Mouse (Mus musculus) cerebellum, adult 11 months (tissue): ENCODE measurements around the gene Rbp1.
A peak's percentile ranks its signal among the peaks of the same experiment; 100 is the strongest.

Experiments
- DNase-seq: peaks from one replicate; pipeline ENCODE4 v3.0.0; 2022

The Rbp1 gene

DNA sequence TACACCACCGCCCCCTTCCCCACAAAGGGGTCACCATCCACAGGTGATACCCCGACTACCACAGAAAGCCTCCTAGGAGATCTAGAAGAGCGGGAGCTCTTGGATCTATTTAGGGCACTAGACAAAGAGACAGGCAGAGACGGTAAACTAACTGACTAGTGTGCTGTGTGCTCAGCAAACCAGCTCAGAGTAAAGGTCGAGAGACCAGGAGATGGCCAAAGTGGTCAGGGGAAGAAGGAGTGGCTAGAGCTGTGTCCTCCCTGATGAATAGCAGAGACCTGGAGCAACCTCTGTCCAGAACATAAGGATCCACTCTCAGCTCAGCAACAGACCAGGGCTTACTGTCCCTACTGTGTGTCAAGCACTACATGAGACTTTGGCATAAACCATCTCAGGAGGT lies at the start of gene Rbp1:
Gene Rbp1, plus strand, starts transcription at position 306 of the 400 bp plus-strand sequence.
- no peak for DNase-seq

DNA sequence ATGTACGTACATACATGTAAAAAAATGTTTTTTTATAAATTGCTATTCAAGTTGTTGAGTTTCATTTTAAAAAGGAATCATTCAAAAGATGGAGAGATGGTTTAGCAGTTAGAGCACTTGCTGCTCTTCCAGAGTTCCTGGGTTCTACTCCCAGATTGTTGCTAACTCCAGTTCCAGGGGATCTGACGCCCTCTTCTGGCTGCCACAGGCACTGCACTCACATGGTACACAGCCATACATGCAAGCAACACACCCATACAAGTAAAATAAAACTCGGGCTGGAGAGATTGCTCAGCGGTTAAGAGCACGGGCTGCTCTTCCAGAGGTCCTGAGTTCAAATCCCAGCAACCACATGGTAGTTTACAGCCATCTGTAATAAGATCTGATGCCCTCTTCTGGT lies 49.4 kb upstream of the Rbp1 start:
- DNase-seq = no peak

DNA sequence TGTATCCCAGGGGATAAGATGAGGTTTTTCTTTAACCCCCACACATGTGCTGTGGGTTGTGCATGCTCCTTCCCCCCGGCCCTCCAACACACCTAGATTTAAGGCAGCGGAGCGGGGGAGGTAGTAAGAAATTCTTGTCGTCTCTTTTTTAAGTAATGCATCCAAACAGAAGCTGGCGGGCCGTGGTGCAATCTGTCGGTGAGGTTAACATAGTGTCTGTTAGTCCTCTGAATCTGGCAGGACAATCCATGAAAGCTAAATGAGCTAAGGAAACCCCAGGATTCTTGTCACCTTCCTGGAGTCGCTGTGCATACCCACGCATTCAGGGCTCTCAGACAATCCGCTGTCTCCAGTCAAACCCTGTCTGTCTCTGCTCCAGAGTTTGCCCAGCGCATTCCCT lies 47.9 kb upstream of the Rbp1 start:
- DNase-seq = no peak

DNA sequence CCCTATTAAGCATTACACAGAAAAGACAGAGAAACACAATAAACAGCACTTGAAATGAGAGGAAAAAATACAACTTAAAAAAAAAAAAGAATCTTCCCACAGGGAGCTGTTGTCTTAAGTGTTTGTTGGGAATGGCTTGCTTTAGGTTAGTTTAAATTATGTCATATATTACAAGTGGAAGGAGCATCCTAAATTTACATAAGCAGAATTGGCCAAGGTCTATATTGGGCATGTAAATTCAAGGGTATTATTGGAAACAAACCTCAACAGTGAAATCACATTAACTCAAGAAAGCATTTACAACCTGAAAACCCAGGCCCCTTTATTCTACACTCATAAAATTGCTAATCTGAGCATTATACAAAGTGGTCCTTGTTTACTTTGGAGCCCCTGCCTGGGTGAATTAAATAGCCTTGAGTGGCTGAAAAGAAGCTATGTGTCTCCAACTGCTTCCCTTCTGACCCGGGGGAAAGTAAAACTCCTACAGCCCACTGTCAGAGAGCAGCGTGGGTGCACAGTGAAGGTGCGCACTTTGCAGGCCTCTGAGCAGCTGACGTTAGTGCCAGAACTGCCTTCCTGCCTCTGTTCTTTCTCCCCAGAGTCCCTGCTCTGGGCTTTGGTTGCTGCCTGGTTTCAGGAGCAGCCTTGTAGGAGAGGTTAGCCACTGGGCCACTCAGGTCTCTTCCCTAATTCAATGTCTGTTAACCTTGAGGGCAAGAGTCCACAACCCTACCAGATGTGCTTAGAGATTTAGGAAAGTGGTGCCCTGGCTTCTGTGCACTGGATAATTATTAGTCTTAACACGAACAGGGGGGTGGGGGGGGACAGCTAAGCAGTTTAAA lies 47.2 kb upstream of the Rbp1 start:
- no peak for DNase-seq

DNA sequence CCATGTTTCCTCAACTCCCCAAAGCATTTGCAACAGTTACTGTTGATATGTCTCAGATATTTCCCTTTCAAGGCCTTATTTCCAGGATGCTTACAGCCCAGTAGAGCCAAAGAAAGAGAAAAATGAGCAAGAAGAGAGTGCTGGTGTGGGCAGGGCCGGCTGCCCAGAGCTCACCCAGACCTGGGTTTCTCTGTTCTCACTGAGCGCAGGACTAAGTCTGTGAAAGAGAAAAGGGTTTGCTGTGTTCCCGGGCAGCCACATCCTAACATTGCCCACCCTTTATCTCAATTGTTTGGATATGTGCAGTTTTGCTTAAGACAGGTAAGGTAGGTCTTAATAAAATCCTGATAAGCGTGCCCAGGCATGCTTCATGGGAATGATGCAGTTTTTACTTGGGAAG lies 43.0 kb upstream of the Rbp1 start:
- DNase-seq = no peak

DNA sequence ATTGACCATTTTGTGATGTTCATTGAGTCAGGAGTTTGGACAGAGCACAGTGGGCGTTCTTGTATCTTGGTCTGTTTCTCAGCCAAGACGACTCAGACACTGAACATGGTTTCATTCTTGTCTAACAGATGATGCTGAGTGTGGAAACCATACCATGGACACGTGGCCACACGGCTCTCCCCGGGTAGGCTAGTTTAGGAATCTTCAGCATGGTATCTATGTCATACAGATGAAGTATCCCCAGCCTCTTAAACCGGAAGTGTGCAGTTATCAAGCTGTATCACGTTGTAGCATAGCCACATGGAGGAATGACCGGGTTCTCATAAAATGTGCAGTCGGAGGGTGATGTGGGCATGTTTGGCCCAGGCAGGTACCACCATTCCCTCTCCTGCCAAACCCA lies 42.2 kb upstream of the Rbp1 start:
- no peak for DNase-seq

DNA sequence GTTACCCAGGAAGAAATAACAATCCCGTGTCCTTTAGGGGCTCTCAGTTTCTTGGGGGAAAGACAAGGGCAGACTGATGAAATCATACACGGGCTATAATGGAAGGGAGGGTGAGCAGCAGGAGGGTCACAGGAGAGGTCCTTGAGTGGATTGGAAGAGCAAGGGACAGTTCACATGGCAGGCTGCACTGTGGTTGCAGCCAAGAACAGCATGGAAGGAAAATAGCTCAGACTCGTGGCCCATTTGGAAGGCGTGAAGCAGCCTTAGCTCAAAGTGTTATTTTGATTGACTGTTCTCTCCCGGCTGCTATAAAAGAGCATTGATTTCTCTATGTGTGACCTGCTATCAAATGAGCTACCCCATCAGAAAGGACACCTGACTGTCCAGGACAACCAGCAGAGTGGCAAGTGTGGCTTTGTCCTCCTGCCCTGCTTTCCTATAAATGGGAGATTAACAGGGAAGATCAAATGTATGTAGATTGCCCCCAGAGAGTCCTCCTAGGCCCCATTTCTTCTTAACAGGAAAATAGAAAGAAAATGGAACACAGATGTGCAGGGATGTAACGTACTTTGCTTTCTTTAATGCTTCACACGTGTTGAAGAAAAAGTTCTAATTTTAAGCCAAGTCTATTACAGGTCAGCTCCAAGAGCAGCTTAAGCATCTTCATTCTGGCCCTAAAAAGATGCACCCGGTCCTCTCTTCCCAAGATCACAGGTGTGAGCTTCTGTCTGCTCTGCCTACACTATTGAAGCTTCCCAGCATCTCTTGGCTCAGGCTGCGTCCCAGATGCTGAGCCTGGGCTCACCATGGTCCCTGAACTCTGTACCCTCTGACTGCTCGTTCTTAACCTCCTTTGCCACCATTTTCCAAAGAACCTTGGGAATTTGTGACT lies 34.8 kb upstream of the Rbp1 start:
- no peak for DNase-seq

DNA sequence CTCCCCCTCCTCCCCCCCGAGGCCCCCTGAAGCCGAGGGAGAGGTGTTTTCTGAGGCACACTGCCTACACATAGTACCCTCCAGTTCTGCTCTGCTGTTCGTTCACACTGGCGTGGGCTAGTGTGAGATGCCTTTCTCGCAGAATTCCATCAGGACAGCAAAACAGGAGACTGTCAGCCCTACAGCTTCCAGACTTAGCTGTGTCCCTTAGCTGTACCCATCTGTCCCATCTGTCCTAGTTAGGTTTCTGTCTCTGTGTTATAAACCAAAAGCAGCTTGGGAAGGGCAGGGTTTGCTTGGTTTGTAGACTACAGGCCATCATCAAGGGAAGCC lies 34.2 kb upstream of the Rbp1 start:
- no peak for DNase-seq

DNA sequence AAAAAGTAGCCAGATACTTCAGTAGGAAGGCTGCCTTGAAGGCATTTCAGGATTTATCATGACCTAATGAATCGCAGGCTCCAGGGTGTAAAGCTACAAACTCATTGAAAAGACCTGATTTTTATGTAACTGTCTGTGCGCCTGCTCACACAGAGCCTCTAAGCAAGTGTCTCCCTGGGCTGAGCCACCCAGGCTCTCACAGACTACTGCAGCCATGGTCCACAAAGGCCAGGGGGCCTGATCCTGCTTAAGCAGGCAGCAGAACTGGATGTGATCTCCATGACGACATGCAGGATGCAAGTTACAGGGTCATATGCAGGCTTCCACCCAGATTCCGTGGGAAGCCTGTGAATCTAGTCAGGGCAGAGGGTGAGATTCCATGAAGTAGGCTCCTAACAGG lies 29.3 kb upstream of the Rbp1 start:
- no peak for DNase-seq

DNA sequence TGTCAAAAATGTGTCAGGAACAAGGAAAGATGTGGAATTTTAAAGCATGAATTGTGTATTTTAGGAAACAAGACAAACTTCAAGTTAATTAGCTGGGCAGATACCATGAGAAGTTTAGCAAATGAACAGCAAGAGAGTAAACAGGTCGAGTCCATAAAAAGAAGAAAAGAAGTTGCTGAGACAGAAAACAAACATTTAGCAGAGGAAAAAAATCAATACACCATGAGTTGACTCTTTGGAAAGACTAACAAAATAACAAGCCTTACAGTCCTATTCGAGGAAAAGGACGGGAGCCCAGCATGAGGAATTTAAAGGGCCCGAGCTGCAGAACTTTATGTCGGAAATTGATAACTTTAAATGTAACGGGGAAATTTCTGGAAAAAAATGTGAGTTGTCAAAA lies 25.6 kb upstream of the Rbp1 start:
- no peak for DNase-seq

DNA sequence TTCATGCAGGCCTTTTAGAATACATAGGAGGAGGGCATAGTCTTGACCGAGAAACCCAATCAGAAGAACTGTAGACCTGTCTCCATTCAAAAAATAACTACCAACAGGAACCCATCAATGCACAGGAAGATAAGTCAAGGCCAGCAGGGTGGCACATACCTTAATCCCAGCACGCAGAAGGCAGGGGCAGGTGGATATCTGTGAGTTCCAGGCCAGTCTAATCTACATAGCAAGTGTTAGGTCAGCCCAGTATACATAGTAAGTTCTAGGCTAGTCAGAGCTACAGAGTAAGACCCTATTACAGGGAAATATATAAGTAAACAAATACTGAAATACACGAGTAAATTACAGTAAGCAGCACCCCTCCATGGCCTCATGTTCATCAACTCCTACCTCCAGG lies 24.9 kb upstream of the Rbp1 start:
- no peak for DNase-seq

DNA sequence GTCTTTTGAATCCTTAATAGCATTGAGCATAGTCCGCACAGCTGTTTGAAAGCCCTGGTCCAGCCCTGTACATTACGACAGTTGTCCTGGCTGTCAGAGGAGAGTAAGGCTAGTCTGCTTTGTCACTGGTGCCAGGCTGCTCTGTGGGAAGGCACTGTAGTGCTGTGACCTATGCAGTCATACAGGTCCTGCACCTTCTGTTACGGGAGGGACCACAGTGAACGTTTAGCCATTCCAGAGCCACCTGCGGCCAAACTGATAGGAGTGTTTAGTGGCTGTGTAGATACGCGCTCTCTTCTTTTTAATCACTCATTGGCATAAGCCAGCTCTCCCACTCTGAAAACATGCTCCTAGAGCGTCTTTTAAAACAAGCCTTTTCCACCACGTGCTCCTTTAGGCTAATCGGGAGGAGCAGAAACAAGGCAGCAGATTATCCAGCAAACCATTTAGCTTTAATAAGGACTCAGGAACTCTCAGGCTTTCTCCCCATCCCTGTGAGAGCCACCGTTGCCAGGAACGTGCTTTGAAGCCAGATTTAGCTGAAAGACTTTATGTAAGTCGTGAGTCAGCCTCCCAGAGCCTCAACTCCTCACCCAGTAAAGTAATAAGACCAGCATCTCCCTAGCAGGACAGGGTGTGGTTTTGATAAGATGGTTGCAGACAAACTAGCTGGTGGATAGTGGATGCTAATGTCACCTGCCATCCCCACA lies 22.4 kb upstream of the Rbp1 start:
- DNase-seq = no peak

DNA sequence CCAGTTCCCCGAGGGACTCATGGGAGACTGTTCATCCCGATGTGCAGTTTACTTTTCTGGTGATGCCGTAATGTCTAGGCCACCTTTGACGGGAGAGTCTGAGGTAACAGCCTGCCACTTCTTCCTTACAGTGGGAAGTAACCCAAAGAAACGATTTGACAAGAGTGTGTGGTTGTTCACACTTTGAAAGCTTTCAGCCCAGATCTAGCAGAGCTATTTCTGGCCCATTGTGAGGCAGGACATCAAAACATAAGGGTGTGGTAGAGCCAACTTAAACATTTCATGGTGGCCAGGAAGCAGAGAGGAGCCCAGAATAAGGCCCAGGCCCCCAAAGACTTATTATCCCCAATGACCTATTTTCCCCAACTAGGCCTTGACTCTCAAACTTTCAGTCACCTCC lies 21.1 kb upstream of the Rbp1 start:
- DNase-seq = no peak

DNA sequence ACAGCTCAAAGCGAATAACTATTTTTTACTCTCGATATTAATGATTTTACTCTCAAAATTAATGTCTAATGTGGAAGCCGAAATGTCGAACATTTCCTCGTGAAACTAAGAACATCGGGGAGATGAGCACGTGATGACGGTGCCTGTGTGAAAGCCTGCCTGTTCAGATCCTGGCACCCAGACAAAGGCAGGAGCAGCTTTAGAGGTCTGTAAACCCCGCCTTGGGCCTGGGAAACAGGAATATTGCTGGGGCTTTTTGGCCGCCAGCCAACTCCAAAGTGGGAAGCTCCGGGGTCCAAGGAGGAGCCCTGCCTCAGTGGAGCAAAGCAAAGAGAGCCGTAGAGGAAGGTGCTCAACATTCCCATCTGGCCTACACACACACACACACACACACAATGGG lies 15.0 kb upstream of the Rbp1 start:
- DNase-seq = no peak

DNA sequence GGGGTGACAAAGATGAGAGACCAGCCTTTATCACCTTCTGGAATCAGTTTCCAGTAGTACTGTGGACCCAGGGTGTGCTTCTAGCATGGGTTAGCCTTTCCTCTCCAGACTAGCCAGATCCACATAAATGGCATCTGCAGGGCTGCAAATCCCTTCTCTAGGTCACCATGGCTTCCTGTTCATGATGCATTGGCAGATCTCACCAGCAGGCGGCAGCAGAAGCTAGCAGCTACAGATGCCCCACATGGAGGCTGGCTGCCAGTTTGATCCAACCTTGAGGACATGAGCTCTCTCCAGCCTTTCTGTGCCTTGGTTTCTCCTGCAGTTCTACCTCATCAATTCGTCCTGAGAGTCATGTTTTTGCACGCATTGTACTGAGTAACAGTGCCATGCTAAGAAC lies 13.6 kb upstream of the Rbp1 start:
- DNase-seq = peak; percentile 16

DNA sequence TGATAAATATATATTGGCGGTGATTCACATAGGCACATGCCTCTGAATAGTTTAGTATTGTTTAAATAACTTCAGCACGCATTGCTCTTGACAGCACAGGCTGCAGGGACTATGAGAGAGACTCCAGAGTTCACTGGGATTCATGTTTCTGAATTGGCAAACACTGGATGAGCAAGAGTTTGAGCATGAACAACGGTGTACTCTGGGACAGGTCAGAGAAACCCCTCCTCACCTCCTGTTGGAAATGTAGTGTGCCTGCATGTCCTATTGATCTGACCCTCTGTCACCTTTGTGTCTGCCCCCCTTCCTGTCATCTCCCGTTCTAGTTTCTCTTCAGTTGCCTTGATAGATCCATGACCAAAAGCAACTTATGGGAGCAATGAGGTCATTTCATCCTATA lies 7.3 kb upstream of the Rbp1 start:
- no peak for DNase-seq

DNA sequence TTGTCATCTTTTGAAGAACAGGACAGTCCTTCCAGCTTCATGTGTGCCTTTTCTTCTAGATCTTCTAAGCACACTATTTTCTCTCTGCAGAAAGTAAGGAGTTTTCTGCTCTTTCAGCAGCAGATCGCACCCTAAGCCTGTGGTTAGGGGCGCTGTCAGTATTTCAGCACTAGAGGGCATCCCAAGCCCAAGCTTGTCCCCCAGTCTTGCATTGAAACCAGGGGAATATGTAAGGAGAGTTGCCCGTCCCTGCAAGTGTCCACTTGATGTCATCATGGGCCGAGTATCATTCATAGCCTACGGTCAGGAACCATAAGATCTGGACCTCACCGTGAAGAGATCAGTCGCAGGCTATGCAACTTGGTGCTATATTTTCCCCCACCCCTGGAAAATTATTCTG lies 4.8 kb upstream of the Rbp1 start:
- DNase-seq = no peak

DNA sequence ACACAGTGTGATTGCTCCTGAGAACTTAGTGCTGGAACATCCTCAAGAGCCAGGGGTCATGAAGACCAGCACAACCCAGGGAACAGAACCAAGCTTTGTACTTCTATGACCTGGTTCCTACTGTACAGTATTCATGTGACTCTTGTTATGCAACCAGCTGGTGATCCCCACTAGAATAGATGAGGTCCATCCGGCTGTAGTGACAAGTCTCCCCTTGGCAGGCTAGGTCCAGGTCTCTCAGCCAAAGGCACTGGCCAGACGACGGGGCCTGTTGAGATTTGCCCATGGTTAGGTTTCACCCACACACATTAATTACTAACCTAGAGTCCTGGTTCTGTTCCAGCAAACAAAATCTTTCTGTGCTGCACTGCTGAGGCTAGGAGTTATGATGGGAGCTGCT lies 4.4 kb upstream of the Rbp1 start:
- no peak for DNase-seq

DNA sequence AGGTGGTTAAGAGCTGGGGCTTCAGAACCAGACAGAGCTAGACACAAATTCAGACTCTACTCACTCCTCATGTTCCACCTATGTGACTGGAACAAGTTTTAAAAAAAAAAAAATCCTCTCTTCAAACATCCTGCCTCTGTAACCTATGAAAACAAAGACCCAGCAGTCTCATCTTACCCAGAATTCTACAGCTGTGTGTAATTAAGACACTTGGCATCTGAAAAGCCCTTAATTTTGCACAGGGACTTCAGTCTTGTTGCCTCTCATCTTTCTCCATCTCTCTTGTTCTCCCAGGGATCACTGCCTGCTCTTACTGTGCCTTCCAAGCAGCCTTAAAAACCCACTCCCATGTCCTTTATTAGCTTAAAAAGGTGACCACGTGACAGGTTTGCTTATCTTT lies 2.1 kb upstream of the Rbp1 start:
- DNase-seq = no peak

DNA sequence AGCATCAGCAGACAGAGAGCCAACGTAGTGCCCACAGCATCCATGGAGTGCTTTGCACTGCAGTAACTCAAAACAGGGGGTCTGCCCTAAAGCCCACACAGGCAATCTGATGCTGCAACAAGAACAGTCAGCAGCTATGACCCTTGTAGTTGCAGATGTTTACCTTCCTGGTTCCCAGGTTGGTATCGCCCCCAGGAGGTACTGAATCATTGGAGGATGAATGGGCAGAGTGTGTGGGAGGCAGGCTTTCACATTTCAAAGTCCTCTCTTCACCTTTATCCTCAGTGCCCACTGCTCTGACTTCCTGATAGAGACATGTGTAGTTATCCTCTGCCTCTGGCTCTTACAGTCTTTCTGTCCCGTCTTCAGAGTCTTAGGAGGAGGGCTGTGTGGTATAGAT lies 858 bp upstream of the Rbp1 start:
- no peak for DNase-seq

DNA sequence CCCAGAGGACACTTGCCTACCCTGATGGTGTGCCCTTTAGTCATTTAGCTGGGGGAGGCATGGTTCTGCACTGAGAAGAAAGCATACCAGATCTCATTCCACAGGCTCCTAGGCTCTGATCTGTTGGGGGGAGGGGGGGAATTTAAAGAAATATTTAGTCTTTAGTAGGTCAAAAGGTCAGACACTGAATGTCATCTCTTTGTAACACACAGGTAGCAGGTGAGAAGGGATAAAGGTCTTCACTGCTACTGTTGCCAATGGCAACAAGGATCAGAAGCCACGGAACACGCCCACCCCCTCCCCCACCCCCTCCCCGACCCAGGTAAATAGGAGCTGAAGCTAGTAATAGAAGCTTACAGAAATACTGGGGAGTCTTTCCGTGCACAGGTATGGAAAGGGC lies 930 bp downstream of the Rbp1 start:
- no peak for DNase-seq

DNA sequence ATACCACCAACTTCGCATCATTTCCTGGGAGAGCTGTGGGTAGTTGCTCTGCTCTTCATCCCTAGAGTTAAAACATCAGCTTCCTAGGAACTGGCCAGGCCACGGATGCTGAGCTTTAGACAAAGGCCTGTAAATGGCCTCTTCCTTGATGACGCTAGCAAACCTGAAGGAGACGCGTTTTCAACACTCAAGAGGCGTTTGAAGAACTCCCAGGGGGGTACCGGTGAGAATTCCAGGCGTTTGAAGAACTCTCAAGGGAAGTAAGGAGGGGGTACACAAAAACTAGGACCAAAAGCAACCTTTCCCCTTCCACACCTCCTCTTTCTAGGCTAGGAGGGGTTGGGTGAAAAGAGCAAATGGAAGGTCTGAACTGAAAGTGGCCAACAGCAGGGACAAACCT lies 1.5 kb downstream of the Rbp1 start:
- no peak for DNase-seq

DNA sequence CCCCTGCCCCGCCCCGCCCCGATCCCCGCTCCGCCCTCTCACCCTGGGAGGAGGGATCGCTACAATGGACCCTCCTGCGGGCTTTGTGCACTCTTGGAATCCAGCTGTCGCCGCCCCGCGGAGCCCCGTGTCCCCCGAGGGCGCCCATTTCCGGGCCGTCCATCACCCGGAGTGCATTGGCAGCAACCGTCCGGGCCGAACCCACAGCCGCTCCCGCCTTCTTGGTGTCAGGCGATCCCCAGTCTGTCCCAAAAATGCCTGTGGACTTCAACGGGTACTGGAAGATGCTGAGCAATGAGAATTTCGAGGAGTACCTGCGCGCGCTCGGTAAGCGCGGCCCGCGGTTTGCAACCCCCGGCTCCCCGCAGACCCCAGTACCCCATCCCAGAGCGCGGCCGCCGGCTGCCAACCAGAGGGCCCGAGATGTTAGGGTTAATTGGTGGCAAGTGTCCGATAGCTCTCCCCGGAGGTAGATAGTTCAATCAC lies 2.0 kb downstream of the Rbp1 start:
- DNase-seq = no peak
